Mouse (Mus musculus) limb, embryonic 14.5 days (tissue): ENCODE results near the gene Sh3glb1. TPM values are rescaled to one million over a fixed set of nuclear protein-coding genes. Genes with fewer than 3 reads are reported as not detected.

Source experiments
- ATAC-seq: fragments of 200-750 bp; cut with Nextera tagmentation; 2 replicates; pipeline ENCODE4 v1.8.0; 2017; ENCODE audit warnings: low read depth, moderate number of reproducible peaks, moderate TSS enrichment; ENCODE audit not compliant: low FRiP score
- DNase-seq: peaks from one replicate; pipeline ENCODE4 v3.0.0-alpha.2; 2015; ENCODE audit warnings: low spot score
- H3K27ac ChIP-seq: fragments of 300-500 bp; sonication (generic); replicated peaks from 2 replicates; pipeline ENCODE4 v1.5.1; 2014; ENCODE audit warnings: low read depth, mild to moderate bottlenecking, low read length, moderate library complexity, mixed read lengths
- H3K27me3 ChIP-seq: fragments of 300-500 bp; sonication (generic); 2 replicates; pipeline ENCODE4 v1.6.1; 2014; ENCODE audit warnings: low read length, mixed read lengths; ENCODE audit not compliant: control insufficient read depth, insufficient read depth
- H3K36me3 ChIP-seq: fragments of 300-500 bp; sonication (generic); 2 replicates; pipeline ENCODE4 v1.6.1; 2014; ENCODE audit warnings: mild to moderate bottlenecking, low read length, moderate library complexity, mixed read lengths; ENCODE audit not compliant: control insufficient read depth, insufficient read depth
- H3K4me1 ChIP-seq: fragments of 300-500 bp; sonication (generic); 2 replicates; pipeline ENCODE4 v1.6.1; 2014; ENCODE audit warnings: antibody characterized with exemption, low read length, mixed read lengths; ENCODE audit not compliant: control insufficient read depth, insufficient read depth
- H3K4me2 ChIP-seq: fragments of 300-500 bp; sonication (generic); replicated peaks from 2 replicates; pipeline ENCODE4 v1.6.1; 2014; ENCODE audit warnings: low read depth, mild to moderate bottlenecking, low read length, moderate library complexity; ENCODE audit not compliant: severe bottlenecking
- H3K4me3 ChIP-seq: fragments of 300-500 bp; sonication (generic); replicated peaks from 2 replicates; pipeline ENCODE4 v1.5.1; 2014; ENCODE audit warnings: low read length
- H3K9ac ChIP-seq: fragments of 300-500 bp; sonication (generic); 2 replicates; pipeline ENCODE4 v1.6.1; 2014; ENCODE audit warnings: mild to moderate bottlenecking, low read depth, low read length, moderate library complexity; ENCODE audit not compliant: severe bottlenecking
- H3K9me3 ChIP-seq: fragments of 300-500 bp; sonication (generic); 2 replicates; pipeline ENCODE4 v1.6.1; 2016; ENCODE audit warnings: low read length; ENCODE audit not compliant: control insufficient read depth
- POLR2A ChIP-seq: fragments of 200-500 bp; IDR thresholded peaks from 2 replicates; pipeline ENCODE4 v1.8.0; 2012; ENCODE audit warnings: inconsistent platforms, mild to moderate bottlenecking, moderate library complexity, borderline replicate concordance; ENCODE audit not compliant: insufficient read depth, insufficient read length; ENCODE audit errors: extremely low read depth
- WGBS: fragments of 180-500 bp; shearing (Covaris S2); extraction: QIAGEN DNeasy Blood & Tissue Kit; methylation state at CpG from one replicate; pipeline ENCODE4 v1.1.7; 2014; 5-methylcytosine and 5-hydroxymethylcytosine counted together
- polyA plus RNA-seq, 2 experiments: library from polyadenylated mRNA; depleted of rRNA in 1 of 2; stranded (reverse) in 1 of 2; unstranded in 1 of 2; fragments of >200 nt; fragmentation: Nextera tagmentation in 1 of 2; extraction: Ambion mirVana in 1 of 2; gene quantifications; 2 replicates each; pipeline versions ENCODE4 v1.2.1 to v1.2.3; 2012 to 2014

The Sh3glb1 gene
- polyA plus RNA-seq, 2 experiments: 30.3 to 138 TPM

DNA sequence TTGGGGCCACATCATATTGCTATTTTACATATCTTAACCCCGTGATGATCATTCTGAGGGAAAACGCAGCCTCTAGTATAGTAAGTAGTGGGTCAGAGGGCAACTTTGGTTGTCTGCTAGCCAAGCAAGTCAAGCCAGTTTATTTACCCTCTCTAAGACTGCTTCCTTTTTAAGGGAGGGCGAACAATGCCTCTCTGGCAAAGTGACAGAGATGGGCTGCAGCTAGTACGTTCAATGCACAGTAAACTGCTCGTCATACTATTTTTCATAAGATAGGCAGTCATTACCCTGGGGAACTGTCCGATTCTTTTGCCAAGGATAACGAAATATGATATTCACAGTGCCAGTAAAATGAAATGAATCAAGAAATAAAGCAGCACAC, 1.4 kb downstream of the Sh3glb1 start:
- peak; percentile 50 for DNase-seq
- no peaks in the 10 kb centered on the region for H3K27me3 ChIP-seq
- H3K4me1 ChIP-seq: peaks cover 32% of the 10 kb centered on the region
- no peak for TF ChIP-seq POLR2A
- H3K9ac ChIP-seq: peak overlapping the region; percentile 91; the same call in 1 of the 2 replicates
- H3K4me3 ChIP-seq: peak overlapping the region; percentile 80
- 13% methylated on average over 7 of the region's 7 CpGs for WGBS
- ATAC-seq: no peak
- H3K27ac ChIP-seq: no peak overlapping the region
- H3K36me3 ChIP-seq: no peaks in the 10 kb centered on the region
- H3K4me2 ChIP-seq: peak overlapping the region; percentile 79
- no peaks in the 10 kb centered on the region for H3K9me3 ChIP-seq

DNA sequence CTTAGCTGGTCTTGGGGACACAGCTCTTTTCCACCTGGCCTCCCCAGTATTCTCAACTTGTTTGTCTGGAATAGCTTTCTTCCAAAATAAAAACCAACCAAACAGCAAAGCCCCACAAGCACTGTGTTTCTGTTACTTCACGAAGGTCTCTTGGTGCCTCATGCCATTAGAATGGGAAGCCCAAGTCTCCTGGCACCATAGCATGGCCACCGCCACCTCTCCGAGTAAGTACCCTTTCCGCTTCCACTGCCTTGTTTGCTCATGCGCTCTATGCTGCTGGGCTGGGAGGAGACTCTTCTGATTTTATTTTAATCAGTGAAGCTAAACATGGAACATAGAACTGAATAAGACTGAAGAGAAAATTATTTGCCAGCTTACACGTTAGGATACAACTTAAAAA, 2.3 kb downstream of the Sh3glb1 start:
- DNase-seq (no peak), ATAC-seq (no peak)
- H3K36me3 ChIP-seq: no peaks in the 10 kb centered on the region
- H3K4me3 ChIP-seq: peak overlapping the region; percentile 18; the same call in 1 of the 2 replicates
- H3K4me2 ChIP-seq: peak overlapping the region; percentile 25; the same call in 1 of the 2 replicates
- 75% methylated on average over 6 of the region's 6 CpGs for WGBS
- peaks cover 32% of the 10 kb centered on the region for H3K4me1 ChIP-seq
- 0 out of 2 replicates have a peak overlapping the region, but pooled peaks have one; percentile 13 for H3K27ac ChIP-seq
- TF ChIP-seq POLR2A: no peak
- no peaks in the 10 kb centered on the region for H3K9me3 ChIP-seq
- peak overlapping the region; percentile 16; the same call in 1 of the 2 replicates for H3K9ac ChIP-seq
- H3K27me3 ChIP-seq: no peaks in the 10 kb centered on the region

DNA sequence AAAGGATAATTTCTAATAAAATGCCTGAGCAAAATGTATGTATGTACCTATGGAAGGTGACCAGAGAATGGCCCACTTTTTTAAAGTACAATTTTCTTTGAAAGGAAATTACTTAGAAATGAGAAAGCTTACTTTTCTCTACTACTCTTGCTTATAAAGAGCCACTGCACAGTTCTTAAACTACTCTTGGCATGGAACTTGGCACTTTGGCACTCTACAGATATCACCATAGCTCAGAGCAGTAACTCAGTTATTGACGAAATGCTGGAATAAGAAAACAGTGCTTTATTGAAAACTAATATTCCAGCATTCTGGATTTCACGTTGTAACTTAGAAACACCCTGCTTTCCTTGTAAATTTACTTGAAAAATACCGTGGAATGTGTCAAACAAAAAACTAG, 3.0 kb downstream of the Sh3glb1 start:
- WGBS: 45% methylated on average over 3 of the region's 3 CpGs
- Histone ChIP-seq H3K27ac (no peak overlapping the region), H3K4me2 (no peak overlapping the region)

DNA sequence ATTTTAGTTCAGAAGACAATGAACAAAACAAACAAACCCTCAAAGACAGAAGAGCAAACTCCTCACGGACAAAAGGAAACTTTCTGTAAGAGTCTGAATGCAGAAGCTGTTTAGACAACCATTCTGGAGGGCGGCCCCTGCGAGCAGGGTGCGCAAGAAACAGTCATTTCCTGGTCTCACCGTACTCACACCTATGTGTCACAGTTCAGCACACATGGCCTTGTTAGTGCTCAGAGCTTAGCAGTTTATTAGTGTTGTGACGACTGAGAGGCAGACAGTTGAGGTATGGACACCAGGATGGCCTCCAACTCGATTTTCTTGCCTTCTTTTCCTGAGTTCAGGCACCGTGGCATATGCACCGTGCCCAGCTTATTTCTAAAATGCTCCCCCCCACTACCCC, 4.2 kb downstream of the Sh3glb1 start:
- peaks cover 15% of the 10 kb centered on the region for H3K36me3 ChIP-seq
- H3K27ac ChIP-seq: no peak overlapping the region
- 50% methylated on average over 9 of the region's 9 CpGs for whole genome bisulfite sequencing
- no peak overlapping the region for H3K4me3 ChIP-seq
- no peak overlapping the region for H3K9ac ChIP-seq
- ATAC-seq (no peak), DNase-seq (no peak)
- peaks cover 28% of the 10 kb centered on the region for H3K4me1 ChIP-seq
- TF ChIP-seq POLR2A: no peak
- no peaks in the 10 kb centered on the region for H3K9me3 ChIP-seq
- H3K27me3 ChIP-seq: no peaks in the 10 kb centered on the region
- H3K4me2 ChIP-seq: no peak overlapping the region

More for the DNA sequence above, 3.0 kb downstream of the Sh3glb1 start:
- Histone ChIP-seq H3K4me3 (no peak overlapping the region), H3K9me3 (no peaks in the 10 kb centered on the region), H3K4me1 (peaks cover 32% of the 10 kb centered on the region), H3K27me3 (no peaks in the 10 kb centered on the region), H3K9ac (no peak overlapping the region), H3K36me3 (peaks cover 4% of the 10 kb centered on the region)
- DNase-seq: no peak
- ATAC-seq: no peak
- TF ChIP-seq POLR2A: no peak

DNA sequence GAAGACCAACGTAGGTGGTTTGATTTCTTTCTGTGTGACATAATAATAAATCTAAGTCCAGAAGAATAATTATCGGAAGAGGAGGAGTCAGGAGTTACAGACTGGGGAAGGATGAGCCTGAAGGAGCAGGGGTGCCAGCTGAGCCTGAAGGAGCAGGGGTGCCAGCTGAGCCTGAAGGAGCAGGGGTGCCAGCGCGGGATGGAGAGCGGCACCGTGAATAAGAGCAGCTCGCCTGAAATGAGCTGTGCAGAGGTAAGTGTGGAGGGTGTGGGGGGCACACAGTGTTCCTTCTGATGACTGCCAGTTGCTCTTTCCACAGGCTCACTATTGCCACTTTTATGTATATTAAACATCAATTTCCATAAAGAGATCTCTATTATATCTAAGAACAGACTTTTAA, 5.1 kb downstream of the Sh3glb1 start:
- H3K4me3 ChIP-seq: no peak overlapping the region
- 82% methylated on average over 7 of the region's 7 CpGs for WGBS
- no peaks in the 10 kb centered on the region for H3K27me3 ChIP-seq
- H3K9me3 ChIP-seq: no peaks in the 10 kb centered on the region
- TF ChIP-seq POLR2A: no peak
- no peak overlapping the region for H3K9ac ChIP-seq
- ATAC-seq: no peak
- no peak for DNase-seq
- H3K4me2 ChIP-seq: no peak overlapping the region
- H3K36me3 ChIP-seq: peaks cover 16% of the 10 kb centered on the region
- peaks cover 24% of the 10 kb centered on the region for H3K4me1 ChIP-seq
- no peak overlapping the region for H3K27ac ChIP-seq

DNA sequence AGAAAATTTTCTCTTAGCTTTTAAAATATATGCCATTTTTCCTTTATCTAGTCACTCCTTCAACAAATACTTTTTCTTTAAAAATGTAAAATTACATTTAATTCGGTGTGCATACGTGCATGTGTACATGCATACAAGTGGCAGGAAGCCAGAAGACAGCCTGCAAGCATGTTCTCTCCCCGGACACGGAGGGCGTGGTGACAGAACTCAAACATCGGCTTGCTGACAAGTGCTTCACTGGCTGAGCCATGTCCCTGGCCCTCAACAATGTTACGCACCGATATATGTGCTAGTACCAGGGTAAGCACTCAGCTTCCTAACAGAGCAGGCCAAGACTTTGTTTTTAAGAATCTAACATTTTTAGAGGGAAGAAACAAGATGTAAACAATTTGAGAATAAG, 5.5 kb downstream of the Sh3glb1 start:
- DNase-seq (no peak), ATAC-seq (no peak)
- Histone ChIP-seq H3K27me3 (no peaks in the 10 kb centered on the region), H3K9ac (no peak overlapping the region), H3K36me3 (peaks cover 20% of the 10 kb centered on the region), H3K9me3 (no peaks in the 10 kb centered on the region), H3K4me2 (no peak overlapping the region), H3K27ac (no peak overlapping the region), H3K4me3 (no peak overlapping the region), H3K4me1 (peaks cover 24% of the 10 kb centered on the region)
- 86% methylated on average over 8 of the region's 8 CpGs for WGBS
- TF ChIP-seq POLR2A: no peak
